Mouse (Mus musculus) bone marrow macrophage, adult 2 months (primary cell): ENCODE measurements around the gene Scg3. TPM values are rescaled to one million over a fixed set of nuclear protein-coding genes. Genes with fewer than 3 reads are reported as not detected.
"Not testable (repeated sequence)": the region's sequence is repeated elsewhere in the genome, so short reads cannot be mapped to it uniquely, and the experiment has no call there.

ENCODE experiments used
- H3K27ac ChIP-seq: 2 replicates; pipeline ENCODE4 v1.5.1; 2012; ENCODE audit warnings: low read depth, low read length; ENCODE audit not compliant: insufficient read depth
- H3K4me1 ChIP-seq: 2 replicates; pipeline ENCODE4 v1.6.1; 2012; ENCODE audit warnings: low read length; ENCODE audit not compliant: control insufficient read depth, insufficient read depth
- H3K4me3 ChIP-seq: 2 replicates; pipeline ENCODE4 v1.5.1; 2012; ENCODE audit warnings: mild to moderate bottlenecking, low read length, moderate library complexity; ENCODE audit not compliant: insufficient read depth
- CTCF ChIP-seq: IDR thresholded peaks from 2 replicates; pipeline ENCODE4 v1.5.1; 2012; ENCODE audit warnings: low read depth, mild to moderate bottlenecking, low read length, moderate library complexity
- POLR2A ChIP-seq: IDR thresholded peaks from 2 replicates; pipeline ENCODE4 v1.6.1; 2012; ENCODE audit warnings: mild to moderate bottlenecking, low read depth, low read length, borderline replicate concordance
- polyA plus RNA-seq: library from polyadenylated mRNA; stranded (reverse); fragments of >200 nt; gene quantifications from 2 replicates; pipeline ENCODE4 v1.2.4, GENCODE M21; 2012; ENCODE audit not compliant: missing spikeins, insufficient read depth, insufficient read length

Gene Scg3
- polyA plus RNA-seq, 1 experiment, result not detected

DNA sequence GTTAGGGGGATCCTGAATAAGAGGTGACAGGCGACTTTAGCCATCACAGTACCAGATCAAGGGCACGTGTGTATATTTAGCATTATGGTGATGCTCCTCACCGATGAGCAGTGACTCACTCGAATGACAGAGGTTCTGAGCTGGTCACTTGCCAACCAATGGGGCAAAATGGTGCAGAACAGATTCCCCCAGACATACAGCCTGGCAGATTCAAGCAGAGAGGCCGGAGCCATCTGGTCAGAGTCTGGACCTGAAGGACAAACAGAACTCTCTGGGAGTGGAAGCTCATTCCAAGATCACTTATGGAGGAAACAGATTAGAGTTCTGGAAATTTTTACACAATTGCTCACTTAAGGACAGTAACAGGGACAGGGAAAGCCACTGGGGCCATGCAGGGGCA is 17.2 kb downstream of the Scg3 start:
- no peak for TF ChIP-seq CTCF
- no peak for TF ChIP-seq POLR2A
- no peak overlapping the region for H3K4me3 ChIP-seq
- H3K27ac ChIP-seq, result no peak overlapping the region
- no peaks in the 10 kb centered on the region for H3K4me1 ChIP-seq

DNA sequence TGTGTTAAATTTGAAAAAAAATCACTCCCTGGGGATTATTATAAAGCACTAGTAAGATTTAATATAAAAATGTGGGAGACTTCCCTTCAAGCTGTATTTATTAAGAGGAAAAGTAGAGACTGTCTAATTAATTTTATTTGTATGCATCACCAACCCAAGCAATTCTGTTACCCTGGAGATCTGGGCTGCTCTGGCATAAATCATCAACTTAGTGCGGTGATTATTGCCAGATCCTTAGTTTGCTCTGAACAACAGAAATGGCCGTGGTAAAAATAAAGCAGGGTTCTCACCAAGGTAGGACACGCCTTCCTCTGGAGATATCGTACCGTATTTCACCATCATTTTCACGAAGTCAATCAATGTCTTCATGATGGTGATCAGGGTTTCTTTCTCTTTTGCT is 18.5 kb downstream of the Scg3 start:
- no peak for TF ChIP-seq POLR2A
- TF ChIP-seq CTCF, result no peak
- no peaks in the 10 kb centered on the region for H3K4me1 ChIP-seq
- no peak overlapping the region for H3K4me3 ChIP-seq
- no peak overlapping the region for H3K27ac ChIP-seq

GRCm38 (mm10) chr9:75660917-75661316 is 22.9 kb downstream of the Scg3 start:
- H3K4me1 ChIP-seq, result no peaks in the 10 kb centered on the region
- no peak overlapping the region for H3K4me3 ChIP-seq
- TF ChIP-seq CTCF, result no peak
- no peak for TF ChIP-seq POLR2A
- no peak overlapping the region for H3K27ac ChIP-seq

GRCm38 (mm10) chr9:75656456-75656855 is 27.4 kb downstream of the Scg3 start:
- H3K4me1 ChIP-seq, H3K4me3 ChIP-seq, H3K27ac ChIP-seq: not testable (repeated sequence)

DNA sequence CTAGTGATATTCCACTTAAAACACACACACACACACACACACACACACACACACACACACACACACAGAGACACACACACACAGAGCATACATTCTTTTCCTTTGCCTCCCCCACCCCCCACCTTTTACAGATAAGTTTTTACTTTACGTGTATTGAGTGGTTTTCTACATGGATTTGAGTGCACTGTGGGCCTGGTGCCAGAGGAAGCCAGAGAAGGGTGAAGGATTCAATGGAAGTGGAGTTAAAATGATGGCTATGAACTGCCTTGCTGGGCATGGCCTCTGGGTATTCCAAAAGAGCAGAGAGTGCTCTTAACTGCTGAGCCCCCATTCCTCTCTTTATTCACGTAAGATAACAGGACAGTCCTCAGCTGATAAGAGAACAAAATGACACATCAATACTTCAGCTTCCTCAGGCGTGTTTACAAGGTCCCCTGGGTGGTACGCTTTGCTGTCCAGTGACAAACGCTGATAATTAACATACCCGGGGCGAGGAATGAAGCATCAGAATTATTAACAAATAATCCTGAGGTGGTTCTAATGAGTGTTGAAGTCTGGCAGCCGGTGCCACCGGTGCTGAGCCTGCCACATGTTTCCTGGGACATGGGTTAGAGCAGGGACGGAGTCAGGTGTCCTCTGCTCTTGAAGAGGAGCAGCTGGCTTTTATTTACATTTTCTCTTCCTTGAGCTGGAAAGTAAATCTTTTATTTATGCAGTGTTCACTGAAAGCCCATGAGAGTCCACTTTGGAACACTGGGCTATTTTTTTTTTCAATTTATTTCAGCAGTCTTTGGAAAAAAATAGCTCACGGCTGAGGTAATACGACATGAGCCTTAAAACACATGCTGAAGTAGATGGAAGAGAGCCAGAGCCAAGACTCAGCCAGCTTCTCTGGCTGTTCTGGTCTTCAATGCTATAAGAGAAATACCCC is 29.6 kb downstream of the Scg3 start:
- TF ChIP-seq POLR2A (no peak), CTCF (no peak)
- Histone ChIP-seq H3K27ac (no peak overlapping the region), H3K4me1 (peaks cover 2% of the 10 kb centered on the region; the same call in 1 of the 2 replicates), H3K4me3 (no peak overlapping the region)

- H3K4me3 ChIP-seq, result no peak overlapping the region
- no peak for TF ChIP-seq POLR2A
- TF ChIP-seq CTCF, result no peak
- H3K27ac ChIP-seq, result no peak overlapping the region
- H3K4me1 ChIP-seq, result no peaks in the 10 kb centered on the region
Observed at GRCm38 (mm10) chr9:75645405-75645804, 38.5 kb downstream of the Scg3 start.

DNA sequence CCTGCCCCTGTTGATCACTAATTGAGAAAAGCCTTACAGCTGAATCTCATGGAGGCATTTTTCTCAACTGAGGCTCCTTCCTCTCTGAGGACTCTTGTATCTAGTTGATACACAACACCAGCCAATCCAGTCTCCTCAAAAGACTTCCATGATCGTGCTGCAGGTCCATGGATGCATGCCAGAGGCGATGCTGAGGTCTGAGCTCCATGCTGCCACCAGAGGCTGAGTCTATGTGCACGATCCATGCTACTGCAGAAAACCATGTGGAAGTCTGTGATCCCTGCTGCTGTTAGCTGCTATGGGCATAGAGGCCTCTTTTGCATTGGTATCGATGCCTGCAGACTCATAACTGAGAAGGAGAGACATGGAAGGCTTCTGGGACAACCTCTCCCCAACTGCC is 49.6 kb downstream of the Scg3 start:
- Histone ChIP-seq H3K4me3 (no peak overlapping the region), H3K4me1 (peaks cover 10% of the 10 kb centered on the region), H3K27ac (no peak overlapping the region)
- no peak for TF ChIP-seq POLR2A
- no peak for TF ChIP-seq CTCF

- peaks cover 10% of the 10 kb centered on the region for H3K4me1 ChIP-seq
- no peak overlapping the region for H3K27ac ChIP-seq
- no peak overlapping the region for H3K4me3 ChIP-seq
- TF ChIP-seq CTCF (no peak), POLR2A (no peak)
Observed at GRCm38 (mm10) chr9:75633603-75634002, 50.3 kb downstream of the Scg3 start.

DNA sequence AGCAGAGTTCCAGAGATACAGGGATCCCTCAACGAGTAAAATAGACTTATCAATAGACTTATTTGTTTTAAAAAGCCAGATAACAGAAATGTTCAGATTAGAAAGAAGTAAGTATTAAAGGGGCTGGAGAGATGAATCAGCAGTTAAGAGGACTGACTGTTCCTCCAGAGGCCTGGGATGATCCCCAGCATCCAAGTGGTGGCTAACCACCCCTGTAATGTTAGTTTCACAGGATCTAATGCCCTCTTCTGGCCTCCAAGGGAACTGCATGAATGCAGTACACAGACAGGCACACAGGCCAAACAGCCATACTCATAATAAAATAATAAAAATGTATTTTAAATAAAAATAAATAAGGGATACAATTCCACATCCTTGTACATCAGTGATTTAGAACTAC is 51.0 kb downstream of the Scg3 start:
- Histone ChIP-seq H3K4me1 (peaks cover 10% of the 10 kb centered on the region), H3K4me3 (no peak overlapping the region), H3K27ac (no peak overlapping the region)
- TF ChIP-seq POLR2A (no peak), CTCF (0 out of 2 replicates have a peak, but pooled peaks have one; percentile 20)

DNA sequence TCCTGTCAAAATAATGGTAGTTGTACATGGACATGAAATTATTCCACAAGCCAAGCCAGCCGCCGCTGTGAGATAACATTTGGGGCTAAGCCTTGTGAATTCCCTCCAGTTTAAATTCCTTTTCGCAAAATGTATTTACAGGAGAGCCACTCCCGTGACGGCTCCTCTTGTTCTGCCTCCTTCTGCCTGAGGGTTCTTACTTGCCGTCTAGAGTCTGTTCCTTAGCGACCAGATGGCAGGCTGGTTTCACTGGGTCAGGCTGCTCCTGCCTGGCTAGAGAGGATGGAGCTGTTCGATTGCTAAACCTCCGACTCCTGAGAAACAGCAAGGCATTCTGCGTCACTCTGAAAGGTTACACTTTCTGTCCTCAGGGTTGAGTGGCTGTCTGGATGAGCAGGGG is 51.7 kb downstream of the Scg3 start:
- peaks cover 10% of the 10 kb centered on the region for H3K4me1 ChIP-seq
- H3K4me3 ChIP-seq, result no peak overlapping the region
- TF ChIP-seq POLR2A (no peak), CTCF (no peak)
- no peak overlapping the region for H3K27ac ChIP-seq
